Mouse (Mus musculus): ENCODE results near the gene Prmt9.

DNA sequence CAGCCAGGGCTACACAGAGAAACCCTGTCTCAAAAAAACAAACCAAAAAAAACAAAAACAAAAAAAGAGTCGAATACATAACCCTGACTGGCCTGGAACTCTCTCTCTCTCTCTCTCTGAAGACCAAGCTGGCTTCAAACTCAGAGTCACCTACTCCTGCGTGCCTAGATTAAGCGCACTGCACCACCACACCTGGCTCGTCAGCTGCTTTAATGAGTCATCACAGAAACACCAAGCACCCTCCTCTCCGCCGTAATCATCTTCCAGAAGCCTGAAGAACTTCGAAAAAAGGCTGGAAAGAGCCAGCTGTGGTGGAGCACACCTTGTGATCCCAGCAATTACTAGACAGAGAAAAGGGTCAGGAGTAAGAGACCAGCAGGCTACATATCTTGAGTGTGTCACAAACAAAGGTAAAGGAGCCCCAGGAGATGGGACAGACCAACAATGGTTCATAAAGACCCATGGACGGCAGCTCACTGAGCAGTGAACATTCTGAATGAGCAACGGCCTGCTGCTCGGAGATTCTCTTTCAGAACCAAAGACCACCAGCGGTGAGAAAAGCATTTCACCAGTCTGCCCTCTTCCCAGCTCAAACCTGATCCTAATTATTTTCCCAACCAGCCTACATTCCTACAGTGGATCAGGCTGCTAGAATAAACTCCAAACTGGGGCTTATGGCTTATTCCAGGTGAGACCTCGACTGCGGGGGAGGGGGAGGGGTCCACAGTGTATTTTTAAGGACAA, 37.3 kb upstream of the Prmt9 start:
- TF ChIP-seq CTCF (IDR thresholded peaks at IDR 0.05; ENCODE audit: low read depth) = no peak
- no peak for TF ChIP-seq EP300 (IDR thresholded peaks at IDR 0.05; ENCODE audit: low read depth)
